ENCODE assay signal across 10 mouse cellular contexts in genomic region chr10:39467317-39467716, GRCm38 (mm10).
DNase-seq lines count a peak whose midpoint lies in the region; ATAC-seq and TF ChIP-seq lines count a peak whose summit lies in the region.
"Had no signal": no experiment of that assay in that cellular context is flagged by ENCODE, and none has a peak within 500 bp of the region (broad histone marks: within the 10 kb centered on the region; RNA-seq: fewer than 3 reads in every experiment).

No protein-coding gene starts in this region.

- TF ChIP-seq CTCF in lung, embryonic 14.5 days (IDR thresholded peaks at IDR 0.05; ENCODE audit: low read depth), result no peak
- TF ChIP-seq CTCF in hindbrain, postnatal 0 days (IDR thresholded peaks at IDR 0.05; ENCODE audit: low read depth), result no peak

- no peak overlapping the region for H3K4me3 ChIP-seq in heart, embryonic 10.5 days
- no peak overlapping the region for H3K4me3 ChIP-seq in lung, embryonic 14.5 days (ENCODE audit: low read depth, low read length)
- no peak overlapping the region for H3K4me3 ChIP-seq in hindbrain, postnatal 0 days (ENCODE audit: low read length)
- H3K4me3 ChIP-seq: hindbrain, embryonic 10.5 days had no signal

- no peak overlapping the region for H3K9ac ChIP-seq in lung, embryonic 14.5 days
- H3K9ac ChIP-seq in hindbrain, postnatal 0 days (replicated peaks; ENCODE audit: low read length), result no peak overlapping the region

- no peak overlapping the region for H3K4me2 ChIP-seq in lung, embryonic 14.5 days
- no peak overlapping the region for H3K4me2 ChIP-seq in hindbrain, postnatal 0 days (ENCODE audit: low read depth, low read length)

- H3K9me3 ChIP-seq in heart, embryonic 10.5 days, result no peaks in the 10 kb centered on the region
- H3K9me3 ChIP-seq in lung, embryonic 14.5 days (ENCODE audit: low read depth, low read length), result no peaks in the 10 kb centered on the region
- no peaks in the 10 kb centered on the region for H3K9me3 ChIP-seq in hindbrain, postnatal 0 days (ENCODE audit: low read length)
- H3K9me3 ChIP-seq: hindbrain, embryonic 10.5 days had no signal

- no peaks in the 10 kb centered on the region for H3K27me3 ChIP-seq in heart, embryonic 10.5 days (ENCODE audit: insufficient read depth, poor library complexity, severe bottlenecking)
- H3K27me3 ChIP-seq in lung, embryonic 14.5 days (ENCODE audit: insufficient read depth, low read length), result no peaks in the 10 kb centered on the region
- no peaks in the 10 kb centered on the region for H3K27me3 ChIP-seq in hindbrain, postnatal 0 days (ENCODE audit: insufficient read depth, low read length)

- H3K27ac ChIP-seq in heart, embryonic 10.5 days, result no peak overlapping the region
- 0 out of 2 replicates have a peak overlapping the region, but pooled peaks have one; percentile 2 for H3K27ac ChIP-seq in lung, embryonic 14.5 days (ENCODE audit: low read depth)
- no peak overlapping the region for H3K27ac ChIP-seq in hindbrain, postnatal 0 days
- H3K27ac ChIP-seq: hindbrain, embryonic 10.5 days had no signal

- peaks cover 8% of the 10 kb centered on the region; the same call in 1 of the 2 replicates for H3K36me3 ChIP-seq in heart, embryonic 10.5 days
- H3K36me3 ChIP-seq in lung, embryonic 14.5 days (ENCODE audit: insufficient read depth), result no peaks in the 10 kb centered on the region
- no peaks in the 10 kb centered on the region for H3K36me3 ChIP-seq in hindbrain, postnatal 0 days (ENCODE audit: insufficient read depth, low read length)

- peak; percentile 81 to 83 for DNase-seq in heart, adult 18-20 months
- no peak for DNase-seq in heart, embryonic 10.5 days (ENCODE audit: low spot score)
- DNase-seq in adrenal gland, postnatal 36 days, result peak; percentile 63 to 64
- DNase-seq in heart, postnatal 4 days, result peak; percentile 84
- DNase-seq in lung, embryonic 14.5 days, result peak; percentile 93
- no peak for DNase-seq in cerebellum, postnatal 4 days (ENCODE audit: low spot score in 2 of 2)
- no peak for DNase-seq in hindbrain, postnatal 0 days (ENCODE audit: low spot score)
- DNase-seq: cerebellum, adult 11 months had no signal

- peaks cover 30% of the 10 kb centered on the region for H3K4me1 ChIP-seq in heart, embryonic 10.5 days
- 0 out of 2 replicates have a peak, but pooled peaks cover 11% of the 10 kb centered on the region for H3K4me1 ChIP-seq in lung, embryonic 14.5 days (ENCODE audit: insufficient read depth)
- peaks cover 17% of the 10 kb centered on the region for H3K4me1 ChIP-seq in hindbrain, postnatal 0 days (ENCODE audit: insufficient read depth, low read length)

- 75% methylated on average over 6 of the region's 6 CpGs for WGBS in heart, embryonic 10.5 days
- 41% methylated on average over 6 of the region's 6 CpGs for WGBS in lung, embryonic 14.5 days
- WGBS in hindbrain, postnatal 0 days, result 59% methylated on average over 6 of the region's 6 CpGs

- ATAC-seq in lung, embryonic 14.5 days (ENCODE audit: insufficient read depth), result peak; percentile 90
- no peak for ATAC-seq in CD4-positive, CD25-positive, alpha-beta regulatory T cell, adult 4 months
- no peak for ATAC-seq in hindbrain, postnatal 0 days

Comparison
In these comparisons a context has a peak if more than half of its experiments do, and no peak if none do; other contexts are left out.
1. DNase-seq: peak in heart, adult 18-20 months (2 of 2), adrenal gland, postnatal 36 days (2 of 2), heart, postnatal 4 days (single experiment) and lung, embryonic 14.5 days (single experiment); none in heart, embryonic 10.5 days (single experiment), cerebellum, postnatal 4 days (0 of 2) and hindbrain, postnatal 0 days (single experiment).